Mouse (Mus musculus) liver, embryonic 13.5 days (tissue): ENCODE measurements around the gene Tesk1. TPM values are rescaled to one million over a fixed set of nuclear protein-coding genes. Genes with fewer than 3 reads are reported as not detected.

Experiments used
- ATAC-seq: fragments of 200-750 bp; cut with Nextera tagmentation; 2 replicates; pipeline ENCODE4 v1.8.0; 2017; ENCODE audit warnings: low read depth, mild to moderate bottlenecking, moderate number of reproducible peaks, moderate library complexity
- DNase-seq: peaks from one replicate; pipeline ENCODE4 v3.0.0; 2022
- H3K27ac ChIP-seq: fragments of 300-500 bp; sonication (generic); 2 replicates; pipeline ENCODE4 v1.5.1; 2015; ENCODE audit warnings: moderate library complexity, mild to moderate bottlenecking, inconsistent platforms
- H3K27me3 ChIP-seq: fragments of 300-500 bp; sonication (generic); 2 replicates; pipeline ENCODE4 v1.6.1; 2015; ENCODE audit warnings: mild to moderate bottlenecking, inconsistent platforms
- H3K36me3 ChIP-seq: fragments of 300-500 bp; sonication (generic); 2 replicates; pipeline ENCODE4 v1.6.1; 2015; ENCODE audit warnings: mild to moderate bottlenecking, inconsistent platforms
- H3K4me1 ChIP-seq: fragments of 300-500 bp; sonication (generic); replicated peaks from 2 replicates; pipeline ENCODE4 v1.6.1; 2015; ENCODE audit warnings: inconsistent platforms
- H3K4me2 ChIP-seq: fragments of 300-500 bp; sonication (generic); 2 replicates; pipeline ENCODE4 v1.6.1; 2015; ENCODE audit warnings: inconsistent platforms, mild to moderate bottlenecking, moderate library complexity
- H3K4me3 ChIP-seq: fragments of 300-500 bp; sonication (generic); replicated peaks from 2 replicates; pipeline ENCODE4 v1.5.1; 2015; ENCODE audit warnings: mild to moderate bottlenecking, inconsistent platforms
- H3K9ac ChIP-seq: fragments of 300-500 bp; sonication (generic); 2 replicates; pipeline ENCODE4 v1.6.1; 2015; ENCODE audit warnings: mild to moderate bottlenecking, inconsistent platforms
- H3K9me3 ChIP-seq: fragments of 300-500 bp; sonication (generic); replicated peaks from 2 replicates; pipeline ENCODE4 v1.6.1; 2016; ENCODE audit warnings: inconsistent platforms
- WGBS: fragments of 180-500 bp; shearing (Covaris S2); methylation state at CpG from one replicate; pipeline ENCODE4 v1.1.7; 2015; ENCODE audit not compliant: insufficient replicate concordance; 5-methylcytosine and 5-hydroxymethylcytosine counted together
- polyA plus RNA-seq: library from polyadenylated mRNA; unstranded; fragments of >200 nt; fragmentation: Nextera tagmentation; extraction: Ambion mirVana; gene quantifications from 2 replicates; pipeline ENCODE4 v1.2.1, GENCODE M21; 2015

The Tesk1 gene
- 0.95 and 0.98 TPM in 2 replicates for polyA plus RNA-seq

DNA sequence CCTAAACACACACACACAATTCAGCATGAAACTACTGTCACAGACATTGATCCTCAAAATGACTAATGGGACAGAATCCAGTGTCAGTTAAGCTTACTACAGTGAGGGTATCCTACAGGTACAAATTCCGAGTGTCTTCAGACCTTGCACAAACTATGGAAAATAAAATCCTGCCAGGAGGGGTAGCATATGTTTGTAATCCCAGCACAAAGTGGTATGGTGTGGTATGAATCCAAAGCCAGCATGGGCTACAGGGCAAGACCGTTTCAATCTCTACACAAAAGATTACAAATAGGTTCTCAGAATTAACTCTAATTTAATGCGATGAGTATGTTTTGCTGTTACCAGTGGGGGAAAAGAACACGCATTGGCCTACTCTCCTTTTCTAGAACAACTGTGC is at the start of gene Tesk1:
Tesk1 (plus strand) TSS at position 301 of the 400 bp plus-strand sequence.
- ATAC-seq (no peak), DNase-seq (no peak)
- H3K9me3 ChIP-seq, result no peaks in the 10 kb centered on the region
- peak within 1 kb of the TSS; percentile 67 for H3K27ac ChIP-seq
- peaks cover 28% of the 10 kb centered on the region for H3K27me3 ChIP-seq
- 22% methylated on average over 4 of the region's 4 CpGs for WGBS
- H3K36me3 ChIP-seq, result peaks cover 10% of the 10 kb centered on the region
- peak within 1 kb of the TSS; percentile 79 for H3K9ac ChIP-seq
- H3K4me1 ChIP-seq, result peaks cover 19% of the 10 kb centered on the region
- H3K4me3 ChIP-seq, result peak within 1 kb of the TSS; percentile 74
- peak within 1 kb of the TSS; percentile 98 for H3K4me2 ChIP-seq

DNA sequence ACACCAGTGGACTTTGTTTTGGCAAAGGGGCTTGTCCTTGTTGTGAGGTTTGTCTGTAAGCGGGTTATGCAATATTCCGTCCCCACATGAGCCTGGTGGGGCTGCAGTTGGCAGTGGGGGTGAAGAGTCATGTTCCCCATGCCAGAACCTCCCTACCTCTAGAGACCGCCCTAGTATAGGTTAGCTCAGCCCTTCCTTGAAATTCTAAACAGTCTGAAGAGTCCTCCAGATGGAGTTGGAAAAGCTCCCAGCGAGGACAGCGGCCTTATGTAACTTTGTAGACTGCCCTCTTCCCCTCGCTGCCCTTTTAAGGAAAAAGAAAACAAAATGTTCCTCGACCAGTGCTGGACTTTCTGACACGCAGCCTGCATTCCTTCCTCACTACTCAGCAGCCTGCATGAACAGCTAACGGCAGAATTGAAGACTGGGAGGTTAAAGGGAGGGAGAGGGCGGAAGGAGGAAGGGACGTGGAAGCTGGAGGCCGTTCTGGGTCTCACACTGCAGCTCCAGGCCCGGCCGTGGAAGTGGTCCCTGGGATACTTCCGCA is 47.3 kb upstream of the Tesk1 start:
- no peak overlapping the region for H3K4me3 ChIP-seq
- ATAC-seq (0 out of 2 replicates have a peak, but pooled peaks have one; percentile 31), DNase-seq (no peak)
- no peaks in the 10 kb centered on the region for H3K36me3 ChIP-seq
- peaks cover 11% of the 10 kb centered on the region; the same call in 1 of the 2 replicates for H3K4me1 ChIP-seq
- H3K27ac ChIP-seq, result 0 out of 2 replicates have a peak overlapping the region, but pooled peaks have one; percentile 8
- no peak overlapping the region for H3K4me2 ChIP-seq
- H3K9me3 ChIP-seq, result no peaks in the 10 kb centered on the region
- 46% methylated on average over 15 of the region's 15 CpGs for WGBS
- peaks cover 4% of the 10 kb centered on the region; the same call in 1 of the 2 replicates for H3K27me3 ChIP-seq
- H3K9ac ChIP-seq, result no peak overlapping the region

DNA sequence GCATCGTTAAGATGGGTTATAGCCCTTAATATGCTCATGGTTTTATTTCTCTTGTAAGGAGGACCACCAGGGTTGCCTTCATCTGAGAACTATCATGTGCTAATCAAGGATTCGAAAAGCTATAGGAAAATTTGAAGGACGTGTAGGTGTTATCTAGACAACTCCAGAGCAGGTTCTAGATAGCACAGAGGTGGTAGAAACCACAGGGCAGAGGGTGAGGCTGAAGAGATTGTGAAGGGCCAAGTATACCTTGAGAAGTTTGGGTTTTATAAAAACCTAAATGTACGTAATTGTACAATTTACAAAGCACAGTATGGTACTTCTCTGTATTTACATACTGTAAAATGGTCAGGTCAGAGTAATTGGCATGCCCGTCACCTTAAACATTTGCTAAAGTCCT is 46.6 kb upstream of the Tesk1 start:
- Histone ChIP-seq H3K36me3 (no peaks in the 10 kb centered on the region), H3K9me3 (no peaks in the 10 kb centered on the region), H3K27me3 (peaks cover 8% of the 10 kb centered on the region; the same call in 1 of the 2 replicates), H3K4me1 (peaks cover 7% of the 10 kb centered on the region; the same call in 1 of the 2 replicates), H3K4me3 (no peak overlapping the region), H3K9ac (no peak overlapping the region), H3K4me2 (no peak overlapping the region), H3K27ac (no peak overlapping the region)
- 45% methylated on average over 5 of the region's 5 CpGs for WGBS
- ATAC-seq (no peak), DNase-seq (no peak)

DNA sequence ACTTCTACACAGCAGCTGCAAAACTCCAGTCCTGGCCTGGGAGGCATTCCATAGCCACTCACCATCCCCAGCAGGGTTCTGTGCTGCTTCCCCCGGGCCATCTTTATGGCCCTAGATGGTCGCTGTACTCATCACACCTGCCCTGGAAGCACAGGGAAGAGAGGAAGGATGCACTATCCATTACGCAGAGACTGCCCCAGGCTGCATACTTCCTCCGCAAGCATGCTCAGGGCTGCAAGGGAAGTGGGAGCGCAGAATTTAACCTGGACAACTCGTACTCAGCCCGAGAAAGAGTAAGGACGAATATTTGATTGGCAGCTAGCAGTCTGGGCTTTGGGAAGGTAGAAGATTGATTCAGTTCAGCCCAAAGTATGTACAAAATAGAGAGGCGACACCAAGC is 45.9 kb upstream of the Tesk1 start:
- H3K27me3 ChIP-seq, result peaks cover 8% of the 10 kb centered on the region; the same call in 1 of the 2 replicates
- WGBS, result 51% methylated on average over 9 of the region's 9 CpGs
- ATAC-seq, result no peak
- no peak overlapping the region for H3K4me2 ChIP-seq
- H3K9me3 ChIP-seq, result no peaks in the 10 kb centered on the region
- DNase-seq, result no peak
- no peak overlapping the region for H3K27ac ChIP-seq
- H3K9ac ChIP-seq, result no peak overlapping the region
- no peaks in the 10 kb centered on the region for H3K36me3 ChIP-seq
- peaks cover 7% of the 10 kb centered on the region; the same call in 1 of the 2 replicates for H3K4me1 ChIP-seq
- H3K4me3 ChIP-seq, result no peak overlapping the region

DNA sequence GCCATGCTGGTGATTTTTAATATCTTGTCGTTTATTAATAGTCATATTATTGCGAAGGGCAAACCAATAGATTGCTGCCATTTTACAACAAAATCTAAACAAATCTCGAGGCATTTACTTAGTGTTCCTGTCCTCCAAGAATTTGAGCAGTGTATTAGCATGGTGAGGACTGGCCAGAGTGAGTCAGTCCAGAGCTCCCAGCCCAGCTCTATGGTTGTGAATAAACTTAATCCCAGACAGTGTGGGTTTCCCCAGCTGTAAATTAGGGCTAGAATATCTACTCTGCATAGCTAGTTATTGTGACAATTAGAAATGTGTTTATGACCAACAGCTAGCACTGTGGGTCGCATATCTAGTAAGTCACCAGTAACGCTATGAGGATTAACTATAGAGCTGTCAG is 45.4 kb upstream of the Tesk1 start:
- DNase-seq, result no peak
- Histone ChIP-seq H3K4me1 (peaks cover 6% of the 10 kb centered on the region; the same call in 1 of the 2 replicates), H3K9ac (no peak overlapping the region)

DNA sequence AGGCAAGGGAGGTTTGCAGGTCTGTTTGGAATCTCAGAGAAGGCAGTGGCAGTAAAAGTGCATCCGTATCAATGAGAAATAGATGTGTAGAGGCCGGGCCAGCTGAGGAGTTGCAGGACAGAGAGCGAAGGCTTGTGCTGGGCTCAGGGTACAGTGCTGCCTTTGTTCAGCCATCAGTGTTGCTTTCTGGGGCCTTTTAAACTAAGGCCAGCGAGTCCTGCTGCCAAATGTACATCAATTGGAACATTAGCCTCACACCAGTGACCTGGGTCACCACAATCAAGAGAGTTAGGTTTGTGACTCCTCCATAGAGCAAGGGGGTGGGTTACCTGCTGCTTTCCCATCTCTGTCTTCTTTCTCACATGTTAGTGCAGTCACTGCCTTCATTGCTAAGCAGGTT is 43.7 kb upstream of the Tesk1 start:
- ATAC-seq, result no peak
- no peak for DNase-seq
- H3K9ac ChIP-seq, result no peak overlapping the region
- H3K4me1 ChIP-seq, result peaks cover 5% of the 10 kb centered on the region; the same call in 1 of the 2 replicates
- H3K9me3 ChIP-seq, result no peaks in the 10 kb centered on the region
- no peak overlapping the region for H3K27ac ChIP-seq
- H3K36me3 ChIP-seq, result no peaks in the 10 kb centered on the region
- 69% methylated on average over 4 of the region's 4 CpGs for WGBS
- H3K27me3 ChIP-seq, result peaks cover 8% of the 10 kb centered on the region; the same call in 1 of the 2 replicates
- H3K4me3 ChIP-seq, result no peak overlapping the region
- H3K4me2 ChIP-seq, result no peak overlapping the region

More for the DNA sequence above, 45.4 kb upstream of the Tesk1 start:
- Histone ChIP-seq H3K4me2 (no peak overlapping the region), H3K27ac (no peak overlapping the region), H3K9me3 (no peaks in the 10 kb centered on the region), H3K36me3 (no peaks in the 10 kb centered on the region), H3K4me3 (no peak overlapping the region), H3K27me3 (peaks cover 8% of the 10 kb centered on the region; the same call in 1 of the 2 replicates)
- ATAC-seq, result no peak
- 66% methylated on average over 5 of the region's 5 CpGs for WGBS

DNA sequence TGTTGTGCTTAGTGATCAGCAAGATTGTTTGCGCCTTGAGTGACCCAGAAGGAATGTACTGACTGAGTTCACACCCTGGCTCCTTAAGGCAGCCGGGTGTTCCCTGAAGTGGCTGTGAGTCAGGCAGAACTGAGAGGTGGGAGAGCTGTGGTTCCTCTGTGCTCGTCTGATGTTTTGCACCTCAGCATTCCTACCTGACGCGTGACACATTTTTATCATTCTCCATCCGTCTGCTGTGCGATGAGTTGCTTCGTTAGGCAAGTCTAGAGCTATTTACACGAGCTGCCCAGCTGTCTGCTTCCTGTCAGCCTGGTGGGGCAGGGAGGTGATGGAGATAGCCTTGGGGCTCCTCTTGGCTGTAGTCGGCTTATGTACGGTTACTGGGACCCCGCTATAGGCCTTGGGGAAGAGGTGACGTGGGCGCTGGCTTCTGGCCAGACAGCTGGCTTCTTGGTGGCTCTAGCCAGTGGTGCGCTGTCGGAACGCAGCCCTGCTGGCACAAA is 42.9 kb upstream of the Tesk1 start:
- no peak overlapping the region for H3K27ac ChIP-seq
- no peaks in the 10 kb centered on the region for H3K36me3 ChIP-seq
- no peak overlapping the region for H3K4me3 ChIP-seq
- H3K9ac ChIP-seq, result no peak overlapping the region
- peaks cover 4% of the 10 kb centered on the region; the same call in 1 of the 2 replicates for H3K4me1 ChIP-seq
- no peak overlapping the region for H3K4me2 ChIP-seq
- H3K27me3 ChIP-seq, result peaks cover 8% of the 10 kb centered on the region; the same call in 1 of the 2 replicates
- ATAC-seq, result no peak
- WGBS, result 43% methylated on average over 17 of the region's 17 CpGs
- DNase-seq, result no peak
- no peaks in the 10 kb centered on the region for H3K9me3 ChIP-seq

DNA sequence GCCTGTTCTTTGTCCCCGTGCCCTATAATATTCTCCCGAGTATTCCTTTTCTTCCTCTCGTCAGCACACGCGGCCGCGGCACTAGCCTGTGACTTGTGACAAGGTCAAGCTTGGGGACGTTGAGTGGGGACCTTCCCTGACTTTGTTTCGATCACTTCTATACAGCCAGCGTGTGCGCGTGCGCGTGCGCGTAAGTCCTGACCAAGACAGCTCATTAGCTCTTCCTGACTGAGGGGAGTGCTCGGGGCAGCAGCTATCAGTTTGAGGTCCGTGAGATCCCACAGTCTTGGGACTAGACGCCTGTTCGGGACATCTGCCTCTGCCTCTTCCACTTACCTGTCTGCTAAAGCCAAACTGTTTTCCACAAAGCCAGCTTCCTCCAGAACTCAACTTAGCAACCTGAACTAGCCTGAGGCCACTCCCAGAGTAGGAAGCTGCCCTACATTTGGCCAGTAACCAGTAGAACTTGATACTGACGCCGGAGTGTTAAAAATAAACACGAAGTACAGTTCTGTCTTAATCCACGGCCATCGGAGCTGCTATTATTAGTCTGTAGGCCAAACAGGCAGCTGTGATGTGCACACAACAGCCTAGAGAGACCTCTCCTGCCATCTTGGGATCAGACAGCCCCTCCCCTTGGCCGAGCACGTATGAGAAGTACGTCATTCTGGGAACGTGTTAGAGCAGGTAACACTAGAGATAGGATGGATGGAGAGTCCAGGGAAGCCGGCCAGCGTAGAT is 42.2 kb upstream of the Tesk1 start:
- 73% methylated on average over 31 of the region's 31 CpGs for WGBS
- ATAC-seq (no peak), DNase-seq (no peak)
- Histone ChIP-seq H3K27me3 (peaks cover 10% of the 10 kb centered on the region; the same call in 1 of the 2 replicates), H3K27ac (no peak overlapping the region), H3K4me3 (no peak overlapping the region), H3K36me3 (no peaks in the 10 kb centered on the region), H3K9ac (no peak overlapping the region), H3K9me3 (no peaks in the 10 kb centered on the region), H3K4me2 (no peak overlapping the region), H3K4me1 (no peaks in the 10 kb centered on the region)

DNA sequence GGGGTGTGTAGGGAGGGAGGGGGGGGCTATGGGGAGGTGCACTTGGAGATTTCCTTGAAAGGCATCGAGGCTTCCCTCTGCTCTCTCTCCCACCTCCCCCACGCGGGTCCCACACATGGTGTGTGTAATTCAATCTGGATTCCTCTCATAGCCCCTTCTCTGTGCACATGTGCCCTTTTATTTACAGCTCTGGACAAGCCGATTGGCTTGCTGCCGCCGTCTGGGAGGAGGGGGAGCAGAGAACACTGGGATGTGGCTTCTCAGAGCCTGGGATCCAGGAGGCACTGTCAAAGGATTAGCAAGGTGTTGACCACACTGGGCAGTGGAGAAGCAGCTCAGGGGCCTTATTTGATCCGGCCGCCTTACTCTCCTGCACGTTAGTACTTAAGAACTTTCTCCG is 40.8 kb upstream of the Tesk1 start:
- no peak overlapping the region for H3K27ac ChIP-seq
- ATAC-seq, result no peak
- no peak overlapping the region for H3K4me3 ChIP-seq
- WGBS, result 47% methylated on average over 10 of the region's 10 CpGs
- no peak overlapping the region for H3K9ac ChIP-seq
- H3K4me1 ChIP-seq, result no peaks in the 10 kb centered on the region
- DNase-seq, result no peak
- H3K36me3 ChIP-seq, result no peaks in the 10 kb centered on the region
- H3K4me2 ChIP-seq, result no peak overlapping the region
- H3K27me3 ChIP-seq, result peaks cover 20% of the 10 kb centered on the region
- H3K9me3 ChIP-seq, result no peaks in the 10 kb centered on the region

DNA sequence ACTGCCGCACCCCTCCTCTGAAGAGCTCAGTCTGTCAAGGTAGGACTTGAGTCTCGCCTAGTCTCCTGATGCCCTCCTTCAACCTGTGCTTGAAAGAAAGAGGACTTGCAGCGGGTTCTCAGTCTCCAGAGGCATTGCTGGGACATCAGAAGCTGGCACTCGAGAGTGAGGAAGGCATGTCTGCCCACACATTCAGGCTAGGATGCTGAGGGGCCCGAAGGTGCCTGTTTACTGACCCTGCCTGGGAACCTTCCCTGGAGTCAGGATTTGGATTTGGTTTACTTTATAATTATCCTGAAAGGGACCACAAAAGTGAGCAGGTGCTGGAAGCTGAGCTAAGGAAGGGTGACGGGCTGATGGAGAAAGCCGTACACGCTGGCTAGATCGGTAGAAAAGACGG is 40.3 kb upstream of the Tesk1 start:
- 70% methylated on average over 10 of the region's 10 CpGs for WGBS
- no peak overlapping the region for H3K27ac ChIP-seq

DNA sequence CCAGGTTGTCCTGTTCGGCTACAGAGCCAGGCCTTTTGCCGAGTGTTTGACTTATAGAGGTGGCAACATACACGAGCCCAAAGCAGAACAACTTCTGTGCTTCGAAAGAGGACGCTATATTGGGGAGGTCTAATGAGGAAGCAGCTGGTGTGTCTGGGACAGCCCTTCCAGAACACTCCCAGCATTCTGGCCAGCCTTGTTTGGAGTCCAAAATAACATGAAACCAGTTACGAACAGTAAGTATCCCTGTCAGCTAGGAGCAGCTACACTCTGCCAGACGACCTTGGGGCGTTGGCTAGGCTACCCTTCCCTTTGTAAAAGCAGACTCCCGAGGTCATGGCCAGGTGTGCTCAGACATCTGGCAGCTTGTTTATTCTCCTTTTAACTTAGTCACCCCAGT is 39.5 kb upstream of the Tesk1 start:
- H3K27me3 ChIP-seq, result peaks cover 31% of the 10 kb centered on the region
- no peak overlapping the region for H3K27ac ChIP-seq
- H3K36me3 ChIP-seq, result no peaks in the 10 kb centered on the region
- H3K4me3 ChIP-seq, result no peak overlapping the region
- no peak overlapping the region for H3K4me2 ChIP-seq
- no peak for ATAC-seq
- no peak for DNase-seq
- no peaks in the 10 kb centered on the region for H3K9me3 ChIP-seq
- H3K9ac ChIP-seq, result no peak overlapping the region
- peaks cover 4% of the 10 kb centered on the region; the same call in 1 of the 2 replicates for H3K4me1 ChIP-seq
- WGBS, result 58% methylated on average over 9 of the region's 9 CpGs

More for the DNA sequence above, 40.3 kb upstream of the Tesk1 start:
- ATAC-seq (no peak), DNase-seq (no peak)
- Histone ChIP-seq H3K4me1 (peaks cover 1% of the 10 kb centered on the region; the same call in 1 of the 2 replicates), H3K36me3 (no peaks in the 10 kb centered on the region), H3K27me3 (peaks cover 25% of the 10 kb centered on the region), H3K9ac (no peak overlapping the region), H3K4me2 (no peak overlapping the region), H3K9me3 (no peaks in the 10 kb centered on the region), H3K4me3 (no peak overlapping the region)
